Mouse (Mus musculus) neural tube, embryonic 10.5 days (tissue): Measurements from ENCODE around the gene Clint1.

Experiments used
- DNase-seq: peaks from one replicate; pipeline ENCODE4 v3.0.0-alpha.2; 2017; ENCODE audit warnings: low spot score; ENCODE audit errors: extremely low spot score

Gene Clint1

GRCm38 (mm10) chr11:45851516-45852123 lies at the start of gene Clint1:
Gene Clint1, plus strand, starts transcription at chr11:45852051.
- peak; percentile 78 for DNase-seq

- no peak for DNase-seq
Measured at GRCm38 (mm10) chr11:45804068-45804467, 47.8 kb upstream of the Clint1 start.

GRCm38 (mm10) chr11:45805312-45805772 lies 46.5 kb upstream of the Clint1 start:
- DNase-seq: no peak

GRCm38 (mm10) chr11:45805810-45806209 lies 46.0 kb upstream of the Clint1 start:
- DNase-seq: no peak

- DNase-seq: no peak
Measured at GRCm38 (mm10) chr11:45806264-45806663, 45.6 kb upstream of the Clint1 start.

GRCm38 (mm10) chr11:45806809-45807208 lies 45.0 kb upstream of the Clint1 start:
- DNase-seq: no peak

GRCm38 (mm10) chr11:45807820-45808219 lies 44.0 kb upstream of the Clint1 start:
- no peak for DNase-seq

GRCm38 (mm10) chr11:45809424-45809823 lies 42.4 kb upstream of the Clint1 start:
- no peak for DNase-seq

- DNase-seq: no peak
Measured at GRCm38 (mm10) chr11:45810056-45810455, 41.8 kb upstream of the Clint1 start.

GRCm38 (mm10) chr11:45810805-45811204 lies 41.0 kb upstream of the Clint1 start:
- DNase-seq: no peak

GRCm38 (mm10) chr11:45815603-45816002 lies 36.2 kb upstream of the Clint1 start:
- DNase-seq: no peak

GRCm38 (mm10) chr11:45816712-45817111 lies 35.1 kb upstream of the Clint1 start:
- no peak for DNase-seq

- no peak for DNase-seq
Measured at GRCm38 (mm10) chr11:45817996-45818395, 33.9 kb upstream of the Clint1 start.

- DNase-seq: no peak
Measured at GRCm38 (mm10) chr11:45820930-45821329, 30.9 kb upstream of the Clint1 start.

GRCm38 (mm10) chr11:45830112-45830511 lies 21.7 kb upstream of the Clint1 start:
- no peak for DNase-seq

- DNase-seq: no peak
Measured at GRCm38 (mm10) chr11:45830743-45831310, 21.0 kb upstream of the Clint1 start.

- no peak for DNase-seq
Measured at GRCm38 (mm10) chr11:45831476-45832143, 20.2 kb upstream of the Clint1 start.

- no peak for DNase-seq
Measured at GRCm38 (mm10) chr11:45835625-45836255, 16.1 kb upstream of the Clint1 start.

- no peak for DNase-seq
Measured at GRCm38 (mm10) chr11:45837257-45837817, 14.5 kb upstream of the Clint1 start.

GRCm38 (mm10) chr11:45838450-45838849 lies 13.4 kb upstream of the Clint1 start:
- DNase-seq: no peak

- no peak for DNase-seq
Measured at GRCm38 (mm10) chr11:45840332-45840731, 11.5 kb upstream of the Clint1 start.

GRCm38 (mm10) chr11:45846008-45846407 lies 5.8 kb upstream of the Clint1 start:
- DNase-seq: no peak
